In genomic region chr2:91947397-91948150, GRCm38 (mm10) we compare ENCODE assay signal across 9 mouse cellular contexts. TPM values are rescaled to one million over a fixed set of nuclear protein-coding genes. Genes with fewer than 3 reads are reported as not detected.
A peak's percentile ranks its signal among the peaks of the same experiment; 100 is the strongest.
DNase-seq lines count a peak whose midpoint lies in the region; ATAC-seq and TF ChIP-seq lines count a peak whose summit lies in the region.
"Had no signal": no experiment of that assay in that cellular context is flagged by ENCODE, and none has a peak within 500 bp of the region (broad histone marks: within the 10 kb centered on the region; RNA-seq: fewer than 3 reads in every experiment).

No protein-coding gene starts in this region.

- no peak for TF ChIP-seq POLR2A in MEL (IDR thresholded peaks at IDR 0.05; ENCODE audit: control insufficient read depth in 1 of 2, insufficient read depth in 1 of 2, low read depth in 1 of 2, low read length in 2 of 2, poor library complexity in 1 of 2)
- TF ChIP-seq POLR2A in small intestine, adult 2 months (IDR thresholded peaks at IDR 0.05; ENCODE audit: low read depth, low read length): no peak

- H3K4me1 ChIP-seq in MEL (ENCODE audit: control insufficient read depth in 1 of 2, insufficient read depth in 2 of 2, low read length in 2 of 2): peaks cover 15 to 41% of the 10 kb centered on the region in 2 experiments; a peak in 3 of 4 replicates
- peaks cover 50% of the 10 kb centered on the region for H3K4me1 ChIP-seq in lung, embryonic 15.5 days
- peaks cover 37% of the 10 kb centered on the region for H3K4me1 ChIP-seq in small intestine, adult 2 months (ENCODE audit: control insufficient read depth, insufficient read depth, insufficient read length, low read length)

- TF ChIP-seq EP300 in MEL (IDR thresholded peaks at IDR 0.05; ENCODE audit: low read depth in 1 of 2, low read length in 2 of 2): no peak

- peak; percentile 72 for DNase-seq in gastrocnemius, adult 18-20 months (ENCODE audit: low spot score)
- DNase-seq in gastrocnemius, postnatal 36 days: no peak
- peak; percentile 57 for DNase-seq in MEL (ENCODE audit: low read depth, low spot score)
- no peak for DNase-seq in thymus, postnatal 25 days

- H3K4me3 ChIP-seq in MEL (ENCODE audit: control insufficient read depth in 1 of 2, insufficient read depth in 1 of 2, low read depth in 2 of 2, low read length in 2 of 2): peak overlapping the region; percentile 35 to 61
- H3K4me3 ChIP-seq in lung, embryonic 15.5 days: no peak overlapping the region
- H3K4me3 ChIP-seq in small intestine, adult 2 months (ENCODE audit: low read depth, low read length): peak overlapping the region; percentile 10; the same call in 1 of the 2 replicates

- no peaks in the 10 kb centered on the region for H3K27me3 ChIP-seq in MEL (ENCODE audit: control insufficient read depth in 1 of 2, insufficient read depth in 2 of 2, low read length in 2 of 2)
- no peaks in the 10 kb centered on the region for H3K27me3 ChIP-seq in lung, embryonic 15.5 days
- no peaks in the 10 kb centered on the region for H3K27me3 ChIP-seq in small intestine, adult 2 months (ENCODE audit: control insufficient read depth, insufficient read depth, low read length)

- intact Hi-C loops in gastrocnemius, postnatal 36 days (cut with DNase I): loop anchor here (5.0 kb wide), 1 partner anchor 110 kb away; no protein-coding TSS in a partner anchor

- peak; percentile 45 for ATAC-seq in erythroblast, adult 5-6 weeks (replicated peaks; ENCODE audit: low FRiP score, poor library complexity, severe bottlenecking)
- peak; percentile 1 to 13; a peak in 1 of 4 replicates for ATAC-seq in hematopoietic stem cell, adult 5-6 weeks (replicated peaks in 1 of 2; ENCODE audit: insufficient read depth in 1 of 2, low FRiP score in 2 of 2, low TSS enrichment in 1 of 2, low read depth in 1 of 2, poor library complexity in 2 of 2, severe bottlenecking in 2 of 2)
- no peak for ATAC-seq in lung, embryonic 15.5 days (ENCODE audit: borderline replicate concordance, extremely low read depth, low FRiP score, low TSS enrichment)

- no peak overlapping the region for H3K4me2 ChIP-seq in lung, embryonic 15.5 days

- TF ChIP-seq CTCF in MEL (IDR thresholded peaks at IDR 0.05 in 2 of 3, conservative IDR thresholded peaks at IDR 0.05 in 1 of 3; ENCODE audit: control insufficient read depth in 1 of 3, insufficient read depth in 1 of 3, low read depth in 2 of 3, low read length in 3 of 3, poor library complexity in 1 of 3, severe bottlenecking in 1 of 3): no peak
- no peak for TF ChIP-seq CTCF in small intestine, adult 2 months (IDR thresholded peaks at IDR 0.05; ENCODE audit: extremely low read depth, insufficient read length, insufficient replicate concordance, low read depth, low read length)

- peaks cover 43% of the 10 kb centered on the region for H3K79me2 ChIP-seq in MEL (ENCODE audit: control insufficient read depth, insufficient read depth, low read length, poor library complexity)

- TF ChIP-seq RAD21 in MEL (IDR thresholded peaks at IDR 0.05; ENCODE audit: low read depth, low read length): no peak

- H3K9me3 ChIP-seq in MEL (replicated peaks; ENCODE audit: insufficient read depth, low read length): no peaks in the 10 kb centered on the region
- no peaks in the 10 kb centered on the region for H3K9me3 ChIP-seq in lung, embryonic 15.5 days

- H3K9ac ChIP-seq in MEL (ENCODE audit: control insufficient read depth, low read depth, low read length, poor library complexity, severe bottlenecking): peak overlapping the region; percentile 71
- H3K9ac ChIP-seq in lung, embryonic 15.5 days: no peak overlapping the region

- peak overlapping the region; percentile 94 for H3K27ac ChIP-seq in MEL (ENCODE audit: control insufficient read depth, low read depth, low read length)
- 0 out of 2 replicates have a peak overlapping the region, but pooled peaks have one; percentile 2 for H3K27ac ChIP-seq in lung, embryonic 15.5 days
- peak overlapping the region; percentile 56 for H3K27ac ChIP-seq in small intestine, adult 2 months (ENCODE audit: insufficient read depth, low read depth, low read length)

- H3K36me3 ChIP-seq in MEL (ENCODE audit: control insufficient read depth in 1 of 2, insufficient read depth in 2 of 2, low read length in 2 of 2): peaks cover 2 to 23% of the 10 kb centered on the region in 2 experiments; a peak in 3 of 4 replicates
- 0 out of 2 replicates have a peak, but pooled peaks cover under 1% of the 10 kb centered on the region for H3K36me3 ChIP-seq in lung, embryonic 15.5 days
- H3K36me3 ChIP-seq in small intestine, adult 2 months (ENCODE audit: control insufficient read depth, insufficient read depth, low read length): peaks cover 12% of the 10 kb centered on the region

- WGBS in lung, embryonic 15.5 days: 62% methylated on average over 11 of the region's 11 CpGs
- WGBS in small intestine, adult 2 months: 32% methylated on average over 11 of the region's 11 CpGs

TF ChIP-seq in MEL, 35 proteins besides CTCF, POLR2A, EP300 and RAD21:
- no peak for TF ChIP-seq TCF12 (IDR thresholded peaks at IDR 0.05; ENCODE audit: low read depth, low read length)
- peak; percentile 48; the same call in 1 of the 2 replicates for TF ChIP-seq MAX (IDR thresholded peaks at IDR 0.05; ENCODE audit: low read length)
- peak; percentile 55; the same call in 1 of the 2 replicates for TF ChIP-seq MXI1 (IDR thresholded peaks at IDR 0.05; ENCODE audit: low read depth, low read length)
- TF ChIP-seq E2F4 (IDR thresholded peaks at IDR 0.05; ENCODE audit: borderline replicate concordance, low read depth, low read length): no peak
- TF ChIP-seq MAZ (IDR thresholded peaks at IDR 0.05; ENCODE audit: low read depth, low read length): no peak

RNA-seq across cellular contexts. Expression of gene Gm9821, which starts 2.1 kb away (rescaled TPM):
- total RNA-seq in gastrocnemius, adult 18-20 months (2021): not detected
- total RNA-seq in gastrocnemius, postnatal 36 days (2021): not detected
- 0.85 and 1.2 TPM in 2 replicates for total RNA-seq in MEL (2012; rRNA removed)
- 10 to 100 TPM in 1 of 2 experiments, not detected in 1; 22.7 TPM for polyA plus RNA-seq in MEL (2012; ENCODE audit: insufficient read depth in 1 of 2, insufficient read length in 2 of 2, low read depth in 1 of 2, low replicate concordance in 2 of 2, missing spikeins in 1 of 2)
- not detected in 2 replicates for total RNA-seq in erythroblast, adult 5-6 weeks (2015; ENCODE audit: low replicate concordance)
- 0.28 TPM in 1 of 2 replicates, not detected in the other for total RNA-seq in erythroblast, adult 5-6 weeks (2017; ENCODE audit: low replicate concordance)
- 0.25 and 1.0 TPM in 2 replicates for total RNA-seq in hematopoietic stem cell, adult 5-6 weeks (2017)
- polyA plus RNA-seq in lung, embryonic 15.5 days (2015; fragmentation: Nextera tagmentation; extraction: Ambion mirVana): 0.35 and 0.75 TPM in 2 replicates
- polyA plus RNA-seq in small intestine, adult 2 months (2012; rRNA removed): not detected in 2 replicates
- total RNA-seq: liver, adult 2 months had no signal
- polyA plus RNA-seq: liver, adult 2 months had no signal

RNA-seq across cellular contexts. Expression of gene Mdk, which starts 15.5 kb away (rescaled TPM):
- 1 to 10 TPM in 1 of 2 experiments, under 1 TPM in 1; 0.82 to 1.7 TPM for total RNA-seq in gastrocnemius, adult 18-20 months (2021)
- total RNA-seq in gastrocnemius, postnatal 36 days (2021): 1 to 10 TPM; 1.4 to 4.3 TPM
- total RNA-seq in MEL (2012; rRNA removed): 0.19 and 0.59 TPM in 2 replicates
- polyA plus RNA-seq in MEL (2012; ENCODE audit: insufficient read depth in 1 of 2, insufficient read length in 2 of 2, low read depth in 1 of 2, low replicate concordance in 2 of 2, missing spikeins in 1 of 2): 1 to 10 TPM in 1 of 2 experiments, not detected in 1; 3.4 TPM
- 1.9 TPM in 1 of 2 replicates, not detected in the other for total RNA-seq in erythroblast, adult 5-6 weeks (2015; ENCODE audit: low replicate concordance)
- total RNA-seq in erythroblast, adult 5-6 weeks (2017; ENCODE audit: low replicate concordance): 0.77 TPM in 1 of 2 replicates, not detected in the other
- 2.0 TPM in 1 of 2 replicates, not detected in the other for total RNA-seq in hematopoietic stem cell, adult 5-6 weeks (2017)
- polyA plus RNA-seq in lung, embryonic 15.5 days (2015; fragmentation: Nextera tagmentation; extraction: Ambion mirVana): 858 and 992 TPM in 2 replicates
- polyA plus RNA-seq in small intestine, adult 2 months (2012; rRNA removed): 2.4 and 5.9 TPM in 2 replicates
- total RNA-seq: liver, adult 2 months had no signal

RNA-seq across cellular contexts. Expression of gene Chrm4, which starts 20.5 kb away (rescaled TPM):
- total RNA-seq in gastrocnemius, adult 18-20 months (2021): not detected
- not detected for total RNA-seq in gastrocnemius, postnatal 36 days (2021)
- total RNA-seq in MEL (2012; rRNA removed): 23.9 and 29.0 TPM in 2 replicates
- 10 to 100 TPM in 1 of 2 experiments, not detected in 1; 21.5 TPM for polyA plus RNA-seq in MEL (2012; ENCODE audit: insufficient read depth in 1 of 2, insufficient read length in 2 of 2, low read depth in 1 of 2, low replicate concordance in 2 of 2, missing spikeins in 1 of 2)
- not detected in 2 replicates for total RNA-seq in erythroblast, adult 5-6 weeks (2015; ENCODE audit: low replicate concordance)
- total RNA-seq in erythroblast, adult 5-6 weeks (2017; ENCODE audit: low replicate concordance): not detected in 2 replicates
- total RNA-seq in hematopoietic stem cell, adult 5-6 weeks (2017): 0.56 TPM in 1 of 2 replicates, not detected in the other
- 0.14 TPM in 1 of 2 replicates, not detected in the other for polyA plus RNA-seq in lung, embryonic 15.5 days (2015; fragmentation: Nextera tagmentation; extraction: Ambion mirVana)
- 2.2 and 2.9 TPM in 2 replicates for polyA plus RNA-seq in small intestine, adult 2 months (2012; rRNA removed)
- total RNA-seq: liver, adult 2 months had no signal
- polyA plus RNA-seq: liver, adult 2 months had no signal

RNA-seq across cellular contexts. Expression of gene Dgkz, which starts 28.1 kb away (rescaled TPM):
- total RNA-seq in gastrocnemius, adult 18-20 months (2021): 10 to 100 TPM; 29.0 to 32.7 TPM
- total RNA-seq in gastrocnemius, postnatal 36 days (2021): 10 to 100 TPM; 28.1 to 35.5 TPM
- total RNA-seq in MEL (2012; rRNA removed): 65.6 and 66.1 TPM in 2 replicates
- polyA plus RNA-seq in MEL (2012; ENCODE audit: insufficient read depth in 1 of 2, insufficient read length in 2 of 2, low read depth in 1 of 2, low replicate concordance in 2 of 2, missing spikeins in 1 of 2): 100 to 1,000 TPM in 1 of 2 experiments, not detected in 1; 165 TPM
- total RNA-seq in erythroblast, adult 5-6 weeks (2015; ENCODE audit: low replicate concordance): 35.9 and 75.1 TPM in 2 replicates
- total RNA-seq in erythroblast, adult 5-6 weeks (2017; ENCODE audit: low replicate concordance): 13.7 and 19.5 TPM in 2 replicates
- 78.3 and 145 TPM in 2 replicates for total RNA-seq in hematopoietic stem cell, adult 5-6 weeks (2017)
- 52.3 and 54.0 TPM in 2 replicates for polyA plus RNA-seq in lung, embryonic 15.5 days (2015; fragmentation: Nextera tagmentation; extraction: Ambion mirVana)
- polyA plus RNA-seq in small intestine, adult 2 months (2012; rRNA removed): 165 and 295 TPM in 2 replicates

Comparison
In these comparisons a context has a peak if more than half of its experiments do, and no peak if none do; other contexts are left out.
1. DNase-seq: peak in gastrocnemius, adult 18-20 months (single experiment) and MEL (single experiment); none in gastrocnemius, postnatal 36 days (0 of 2) and thymus, postnatal 25 days (single experiment).
2. H3K27ac ChIP-seq: peak in every context shown above with its lines; median percentile 94 in MEL; 56 in small intestine, adult 2 months; 2 in lung, embryonic 15.5 days.
3. RNA of gene Chrm4, which starts 20.5 kb away (total RNA-seq): 23.9 to 29.0 TPM in MEL; not detected in gastrocnemius, adult 18-20 months, not detected in gastrocnemius, postnatal 36 days, not detected in erythroblast, adult 5-6 weeks and 0.56 TPM in hematopoietic stem cell, adult 5-6 weeks; every median in the first group is over 10 times any median in the second.